Mouse (Mus musculus): ENCODE measurements around the gene 3110040M04Rik. TPM values are rescaled to one million over a fixed set of nuclear protein-coding genes. Genes with fewer than 3 reads are reported as not detected.
"Not testable (repeated sequence)": the region's sequence is repeated elsewhere in the genome, so short reads cannot be mapped to it uniquely, and the experiment has no call there.

3110040M04Rik gene
- polyA plus RNA-seq, 1 experiment from 2014 or later: 0.55 TPM

GRCm38 (mm10) chr1:151200620-151201019, 3.3 kb upstream of the 3110040M04Rik start:
- not testable (repeated sequence) for H3K9me3 ChIP-seq; H3K27me3 ChIP-seq (ENCODE audit: insufficient read depth, poor library complexity, severe bottlenecking)

GRCm38 (mm10) chr1:151202771-151203170, 1.1 kb upstream of the 3110040M04Rik start:
- not testable (repeated sequence) for H3K4me3 ChIP-seq; DNase-seq (ENCODE audit: low spot score); H3K27me3 ChIP-seq (ENCODE audit: insufficient read depth, poor library complexity, severe bottlenecking); H3K27ac ChIP-seq; H3K36me3 ChIP-seq; H3K4me1 ChIP-seq; H3K9me3 ChIP-seq
- 52% methylated on average over 3 of the region's 5 CpGs for WGBS

More at GRCm38 (mm10) chr1:151200620-151201019, 3.3 kb upstream of the 3110040M04Rik start:
- not testable (repeated sequence) for H3K4me1 ChIP-seq; H3K27ac ChIP-seq; H3K36me3 ChIP-seq; H3K4me3 ChIP-seq; DNase-seq (ENCODE audit: low spot score)

GRCm38 (mm10) chr1:151208493-151208892, 4.6 kb downstream of the 3110040M04Rik start:
- not testable (repeated sequence) for DNase-seq (ENCODE audit: low spot score); H3K27me3 ChIP-seq (ENCODE audit: insufficient read depth, poor library complexity, severe bottlenecking); H3K4me1 ChIP-seq; H3K36me3 ChIP-seq; H3K4me3 ChIP-seq; H3K9me3 ChIP-seq; H3K27ac ChIP-seq
- WGBS: 49% methylated on average over 4 of the region's 5 CpGs

- H3K4me3 ChIP-seq; H3K36me3 ChIP-seq; H3K27ac ChIP-seq; H3K4me1 ChIP-seq; H3K27me3 ChIP-seq (ENCODE audit: insufficient read depth, poor library complexity, severe bottlenecking); H3K9me3 ChIP-seq; DNase-seq (ENCODE audit: low spot score): not testable (repeated sequence)
These were observed 5.0 kb downstream of the 3110040M04Rik start for GRCm38 (mm10) chr1:151208944-151209343.

- 82% methylated on average over 5 of the region's 8 CpGs for WGBS
- not testable (repeated sequence) for DNase-seq (ENCODE audit: low spot score)
These were observed 6.0 kb downstream of the 3110040M04Rik start, which contains the start of gene Gm47996 for GRCm38 (mm10) chr1:151209824-151210355. Gm47996 (plus strand) TSS chr1:151210131.

GRCm38 (mm10) chr1:151211666-151212065, 7.7 kb downstream of the 3110040M04Rik start:
- not testable (repeated sequence) for H3K4me3 ChIP-seq; H3K9me3 ChIP-seq; H3K27ac ChIP-seq; H3K27me3 ChIP-seq (ENCODE audit: insufficient read depth, poor library complexity, severe bottlenecking); DNase-seq (ENCODE audit: low spot score); H3K36me3 ChIP-seq; H3K4me1 ChIP-seq
- WGBS: 60% methylated on average over 5 of the region's 5 CpGs

More at GRCm38 (mm10) chr1:151209824-151210355, 6.0 kb downstream of the 3110040M04Rik start, which contains the start of gene Gm47996:
- not testable (repeated sequence) for H3K27me3 ChIP-seq (ENCODE audit: insufficient read depth, poor library complexity, severe bottlenecking); H3K9me3 ChIP-seq; H3K36me3 ChIP-seq; H3K27ac ChIP-seq; H3K4me1 ChIP-seq; H3K4me3 ChIP-seq

- no peaks in the 10 kb centered on the region for H3K36me3 ChIP-seq
- H3K27ac ChIP-seq: no peak overlapping the region
- H3K9me3 ChIP-seq: no peaks in the 10 kb centered on the region
- no peaks in the 10 kb centered on the region for H3K4me1 ChIP-seq
- 71% methylated on average over 2 of the region's 2 CpGs for WGBS
- no peak overlapping the region for H3K4me3 ChIP-seq
- H3K27me3 ChIP-seq (ENCODE audit: insufficient read depth, poor library complexity, severe bottlenecking): no peaks in the 10 kb centered on the region
- no peak for DNase-seq (ENCODE audit: low spot score)
These were observed 10.9 kb downstream of the 3110040M04Rik start for GRCm38 (mm10) chr1:151214862-151215261.

GRCm38 (mm10) chr1:151215985-151216384, 12.1 kb downstream of the 3110040M04Rik start:
- Histone ChIP-seq H3K4me1 (no peaks in the 10 kb centered on the region), H3K27me3 (ENCODE audit: insufficient read depth, poor library complexity, severe bottlenecking) (no peaks in the 10 kb centered on the region), H3K27ac (no peak overlapping the region), H3K36me3 (no peaks in the 10 kb centered on the region), H3K9me3 (no peaks in the 10 kb centered on the region), H3K4me3 (no peak overlapping the region)
- no peak for DNase-seq (ENCODE audit: low spot score)
- 76% methylated on average over 1 of the region's 1 CpGs for WGBS

- no peak for DNase-seq (ENCODE audit: low spot score)
- Histone ChIP-seq H3K4me3 (no peak overlapping the region), H3K36me3 (no peaks in the 10 kb centered on the region), H3K4me1 (no peaks in the 10 kb centered on the region), H3K27me3 (ENCODE audit: insufficient read depth, poor library complexity, severe bottlenecking) (no peaks in the 10 kb centered on the region), H3K27ac (no peak overlapping the region), H3K9me3 (no peaks in the 10 kb centered on the region)
- 80% methylated on average over 3 of the region's 3 CpGs for WGBS
These were observed 12.5 kb downstream of the 3110040M04Rik start for GRCm38 (mm10) chr1:151216417-151216816.

- Histone ChIP-seq H3K9me3 (no peaks in the 10 kb centered on the region), H3K4me3 (no peak overlapping the region), H3K4me1 (peaks cover 11% of the 10 kb centered on the region; the same call in 1 of the 2 replicates), H3K27me3 (ENCODE audit: insufficient read depth, poor library complexity, severe bottlenecking) (no peaks in the 10 kb centered on the region), H3K36me3 (no peaks in the 10 kb centered on the region), H3K27ac (no peak overlapping the region)
- no peak for DNase-seq (ENCODE audit: low spot score)
- WGBS: 90% methylated on average over 5 of the region's 5 CpGs
These were observed 15.1 kb downstream of the 3110040M04Rik start for GRCm38 (mm10) chr1:151219045-151219444.

GRCm38 (mm10) chr1:151220098-151220497, 16.2 kb downstream of the 3110040M04Rik start:
- Histone ChIP-seq H3K4me1 (peaks cover 11% of the 10 kb centered on the region; the same call in 1 of the 2 replicates), H3K27me3 (ENCODE audit: insufficient read depth, poor library complexity, severe bottlenecking) (no peaks in the 10 kb centered on the region), H3K9me3 (no peaks in the 10 kb centered on the region), H3K4me3 (no peak overlapping the region), H3K36me3 (no peaks in the 10 kb centered on the region), H3K27ac (no peak overlapping the region)
- DNase-seq (ENCODE audit: low spot score): peak; percentile 11
- 68% methylated on average over 7 of the region's 7 CpGs for WGBS

- no peaks in the 10 kb centered on the region for H3K9me3 ChIP-seq
- peak; percentile 72 for DNase-seq (ENCODE audit: low spot score)
- H3K27me3 ChIP-seq (ENCODE audit: insufficient read depth, poor library complexity, severe bottlenecking): no peaks in the 10 kb centered on the region
- no peak overlapping the region for H3K4me3 ChIP-seq
- H3K4me1 ChIP-seq: peaks cover 11% of the 10 kb centered on the region; the same call in 1 of the 2 replicates
- H3K36me3 ChIP-seq: no peaks in the 10 kb centered on the region
- no peak overlapping the region for H3K27ac ChIP-seq
- 81% methylated on average over 10 of the region's 10 CpGs for WGBS
These were observed 18.8 kb downstream of the 3110040M04Rik start for GRCm38 (mm10) chr1:151222561-151223267.

GRCm38 (mm10) chr1:151223377-151223776, 19.5 kb downstream of the 3110040M04Rik start:
- no peaks in the 10 kb centered on the region for H3K9me3 ChIP-seq
- WGBS: 25% methylated on average over 1 of the region's 1 CpGs
- H3K27me3 ChIP-seq (ENCODE audit: insufficient read depth, poor library complexity, severe bottlenecking): no peaks in the 10 kb centered on the region
- no peak overlapping the region for H3K4me3 ChIP-seq
- peaks cover 11% of the 10 kb centered on the region; the same call in 1 of the 2 replicates for H3K4me1 ChIP-seq
- H3K27ac ChIP-seq: no peak overlapping the region
- DNase-seq (ENCODE audit: low spot score): peak; percentile 58
- H3K36me3 ChIP-seq: no peaks in the 10 kb centered on the region

Measured in heart, embryonic 10.5 days (tissue).